In genomic region chr8:44804414-44805178, GRCm38 (mm10) we compare ENCODE assay signal across 20 mouse cellular contexts.
DNase-seq lines count a peak whose midpoint lies in the region; ATAC-seq lines count a peak whose summit lies in the region.
"Had no signal": no experiment of that assay in that cellular context is flagged by ENCODE, and none has a peak within 500 bp of the region (broad histone marks: within the 10 kb centered on the region; RNA-seq: fewer than 3 reads in every experiment).

No protein-coding gene starts in this region.

- 38% methylated on average over 14 of the region's 14 CpGs for WGBS in embryonic facial prominence, embryonic 12.5 days
- 32% methylated on average over 14 of the region's 14 CpGs for WGBS in embryonic facial prominence, embryonic 10.5 days
- 19% methylated on average over 14 of the region's 14 CpGs for WGBS in midbrain, embryonic 11.5 days
- WGBS in midbrain, embryonic 16.5 days = 21% methylated on average over 14 of the region's 14 CpGs

- H3K4me1 ChIP-seq in embryonic facial prominence, embryonic 12.5 days = 0 out of 2 replicates have a peak, but pooled peaks cover 6% of the 10 kb centered on the region
- peaks cover 18% of the 10 kb centered on the region for H3K4me1 ChIP-seq in embryonic facial prominence, embryonic 10.5 days
- no peaks in the 10 kb centered on the region for H3K4me1 ChIP-seq in midbrain, embryonic 11.5 days (ENCODE audit: control insufficient read depth, insufficient read depth, low read length)
- H3K4me1 ChIP-seq in midbrain, embryonic 16.5 days (ENCODE audit: control insufficient read depth, insufficient read depth, low read length) = no peaks in the 10 kb centered on the region

- H3K9me3 ChIP-seq in embryonic facial prominence, embryonic 12.5 days = no peaks in the 10 kb centered on the region
- H3K9me3 ChIP-seq in embryonic facial prominence, embryonic 10.5 days = no peaks in the 10 kb centered on the region
- no peaks in the 10 kb centered on the region for H3K9me3 ChIP-seq in midbrain, embryonic 11.5 days (ENCODE audit: control insufficient read depth, low read length)
- no peaks in the 10 kb centered on the region for H3K9me3 ChIP-seq in midbrain, embryonic 16.5 days (replicated peaks; ENCODE audit: control insufficient read depth, low read length, poor library complexity, severe bottlenecking)
- H3K9me3 ChIP-seq: heart, embryonic 10.5 days; heart, embryonic 13.5 days had no signal

- H3K9ac ChIP-seq in embryonic facial prominence, embryonic 12.5 days = no peak overlapping the region
- no peak overlapping the region for H3K9ac ChIP-seq in midbrain, embryonic 11.5 days (ENCODE audit: low read length)
- H3K9ac ChIP-seq in midbrain, embryonic 16.5 days (ENCODE audit: low read depth, low read length) = no peak overlapping the region
- H3K9ac ChIP-seq: forebrain, postnatal 0 days; heart, embryonic 13.5 days; hindbrain, embryonic 14.5 days had no signal

- H3K4me2 ChIP-seq in embryonic facial prominence, embryonic 12.5 days (replicated peaks) = no peak overlapping the region
- H3K4me2 ChIP-seq in midbrain, embryonic 11.5 days = no peak overlapping the region
- no peak overlapping the region for H3K4me2 ChIP-seq in midbrain, embryonic 16.5 days (ENCODE audit: low read length)
- H3K4me2 ChIP-seq: heart, embryonic 13.5 days; hindbrain, embryonic 14.5 days had no signal

- ATAC-seq in embryonic facial prominence, embryonic 12.5 days (ENCODE audit: insufficient number of reproducible peaks, insufficient read depth, low FRiP score, low TSS enrichment) = peak; percentile 60; the same call in 1 of the 2 replicates
- ATAC-seq in midbrain, embryonic 11.5 days (ENCODE audit: low FRiP score) = 0 out of 2 replicates have a peak, but pooled peaks have one; percentile 16
- ATAC-seq in midbrain, embryonic 16.5 days = no peak
- ATAC-seq: forebrain, embryonic 14.5 days; forebrain, postnatal 0 days; hindbrain, postnatal 0 days; inflammation-experienced regulatory T-cells, adult 6 months; intestine, embryonic 16.5 days had no signal

- no peaks in the 10 kb centered on the region for H3K27me3 ChIP-seq in embryonic facial prominence, embryonic 12.5 days
- no peaks in the 10 kb centered on the region for H3K27me3 ChIP-seq in embryonic facial prominence, embryonic 10.5 days (replicated peaks; ENCODE audit: low read depth, poor library complexity, severe bottlenecking)
- no peaks in the 10 kb centered on the region for H3K27me3 ChIP-seq in midbrain, embryonic 11.5 days (ENCODE audit: control insufficient read depth, insufficient read depth, low read length)
- no peaks in the 10 kb centered on the region for H3K27me3 ChIP-seq in midbrain, embryonic 16.5 days (ENCODE audit: control insufficient read depth, insufficient read depth, low read depth, low read length)
- H3K27me3 ChIP-seq: heart, embryonic 13.5 days had no signal

- no peaks in the 10 kb centered on the region for H3K36me3 ChIP-seq in embryonic facial prominence, embryonic 12.5 days
- H3K36me3 ChIP-seq in embryonic facial prominence, embryonic 10.5 days (replicated peaks) = no peaks in the 10 kb centered on the region
- H3K36me3 ChIP-seq in midbrain, embryonic 11.5 days (ENCODE audit: control insufficient read depth, insufficient read depth, low read length) = no peaks in the 10 kb centered on the region
- H3K36me3 ChIP-seq in midbrain, embryonic 16.5 days (ENCODE audit: control insufficient read depth, insufficient read depth, low read length) = no peaks in the 10 kb centered on the region
- H3K36me3 ChIP-seq: heart, embryonic 10.5 days; heart, embryonic 13.5 days had no signal

- no peak overlapping the region for H3K4me3 ChIP-seq in embryonic facial prominence, embryonic 12.5 days
- no peak overlapping the region for H3K4me3 ChIP-seq in embryonic facial prominence, embryonic 10.5 days
- H3K4me3 ChIP-seq in midbrain, embryonic 11.5 days (ENCODE audit: low read depth, low read length) = no peak overlapping the region
- H3K4me3 ChIP-seq in midbrain, embryonic 16.5 days (ENCODE audit: low read depth, low read length) = no peak overlapping the region
- H3K4me3 ChIP-seq: gastrocnemius, adult 2 months; heart, embryonic 10.5 days; heart, embryonic 13.5 days had no signal

- intact Hi-C loops in left cerebral cortex, postnatal 10 days (cut with DNase I) = no loop called here

- no peak overlapping the region for H3K27ac ChIP-seq in embryonic facial prominence, embryonic 12.5 days
- H3K27ac ChIP-seq in embryonic facial prominence, embryonic 10.5 days (replicated peaks) = no peak overlapping the region
- no peak overlapping the region for H3K27ac ChIP-seq in midbrain, embryonic 11.5 days (ENCODE audit: low read depth, low read length)
- no peak overlapping the region for H3K27ac ChIP-seq in midbrain, embryonic 16.5 days (ENCODE audit: low read length)
- H3K27ac ChIP-seq: gastrocnemius, adult 2 months; heart, embryonic 10.5 days; heart, embryonic 13.5 days; hindbrain, embryonic 14.5 days; hindbrain, postnatal 0 days had no signal

- DNase-seq in embryonic facial prominence, embryonic 10.5 days (ENCODE audit: low spot score) = no peak
- DNase-seq in midbrain, embryonic 11.5 days (ENCODE audit: low spot score, missing footprints) = peak; percentile 76
- peak; percentile 61 for DNase-seq in ZHBTc4 (ENCODE audit: low read depth, low spot score)
- no peak for DNase-seq in left cerebral cortex, postnatal 10 days (ENCODE audit: extremely low spot score in 1 of 2, low spot score in 2 of 2)
- DNase-seq: cerebellum, adult 11 months; cerebellum, adult 2 months; cerebellum, adult 9-11 months; cerebellum, postnatal 25 days; forebrain, postnatal 0 days; gastrocnemius, adult 2 months; gastrocnemius, postnatal 14 days had no signal

Comparison
In these comparisons a context has a peak if more than half of its experiments do, and no peak if none do; other contexts are left out.
1. DNase-seq: peak in midbrain, embryonic 11.5 days (single experiment) and ZHBTc4 (single experiment); none in embryonic facial prominence, embryonic 10.5 days (single experiment) and left cerebral cortex, postnatal 10 days (0 of 2).